18 mouse cellular contexts compared by ENCODE assay signal in the genomic region with DNA sequence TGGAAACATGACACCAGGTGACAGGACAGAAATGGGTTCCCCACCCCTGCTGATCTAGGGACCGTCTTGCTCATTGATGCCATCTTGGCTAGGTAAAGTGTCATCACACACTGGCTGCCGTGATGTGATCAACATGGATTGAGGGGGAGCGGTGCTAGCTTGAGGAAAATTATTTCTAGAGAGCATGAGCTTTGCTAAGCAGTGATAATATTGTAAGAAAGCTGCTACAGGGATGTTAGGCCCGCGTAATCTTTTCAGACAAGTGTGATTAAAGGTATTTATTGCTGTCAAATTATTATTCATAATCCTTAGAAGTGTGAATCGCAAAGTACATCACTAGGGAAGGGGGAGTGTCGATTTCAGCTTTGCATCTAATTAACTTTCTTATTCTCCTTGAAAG.
"Had no signal": no experiment of that assay in that cellular context is flagged by ENCODE, and none has a peak within 500 bp of the region (broad histone marks: within the 10 kb centered on the region; RNA-seq: fewer than 3 reads in every experiment).

No protein-coding gene starts in this region.

- H3K4me2 ChIP-seq: liver, embryonic 13.5 days; midbrain, embryonic 12.5 days had no signal

- DNase-seq: kidney, postnatal 25 days; layer of hippocampus, adult 9-11 months; layer of hippocampus, postnatal 36 days; liver, embryonic 13.5 days; lung, adult 2 months; lung, postnatal 14 days; lung, postnatal 4 days; right cerebral cortex, adult 18-20 months; right cerebral cortex, postnatal 14 days; right cerebral cortex, postnatal 4 days; thymus, adult 2 months; thymus, postnatal 14 days; thymus, postnatal 4 days had no signal

- H3K9me3 ChIP-seq: liver, embryonic 13.5 days; midbrain, embryonic 12.5 days had no signal

- H3K9ac ChIP-seq: liver, embryonic 13.5 days; midbrain, embryonic 12.5 days had no signal

- H3K36me3 ChIP-seq: liver, embryonic 13.5 days; midbrain, embryonic 12.5 days had no signal

- H3K4me1 ChIP-seq: liver, embryonic 13.5 days; midbrain, embryonic 12.5 days had no signal

- H3K27me3 ChIP-seq: liver, embryonic 13.5 days; midbrain, embryonic 12.5 days had no signal

- H3K4me3 ChIP-seq: layer of hippocampus, adult 2 months; left cerebral cortex, adult 2 months; liver, embryonic 13.5 days; midbrain, embryonic 12.5 days had no signal

- H3K27ac ChIP-seq: kidney, postnatal 0 days; layer of hippocampus, adult 2 months; left cerebral cortex, adult 2 months; liver, embryonic 13.5 days; midbrain, embryonic 12.5 days; stomach, postnatal 0 days had no signal
